Mouse (Mus musculus): ENCODE data around the gene Henmt1. TPM values are rescaled to one million over a fixed set of nuclear protein-coding genes. Genes with fewer than 3 reads are reported as not detected.

The Henmt1 gene
- polyA plus RNA-seq, 1 experiment from 2014 or later: 0.15 TPM

DNA sequence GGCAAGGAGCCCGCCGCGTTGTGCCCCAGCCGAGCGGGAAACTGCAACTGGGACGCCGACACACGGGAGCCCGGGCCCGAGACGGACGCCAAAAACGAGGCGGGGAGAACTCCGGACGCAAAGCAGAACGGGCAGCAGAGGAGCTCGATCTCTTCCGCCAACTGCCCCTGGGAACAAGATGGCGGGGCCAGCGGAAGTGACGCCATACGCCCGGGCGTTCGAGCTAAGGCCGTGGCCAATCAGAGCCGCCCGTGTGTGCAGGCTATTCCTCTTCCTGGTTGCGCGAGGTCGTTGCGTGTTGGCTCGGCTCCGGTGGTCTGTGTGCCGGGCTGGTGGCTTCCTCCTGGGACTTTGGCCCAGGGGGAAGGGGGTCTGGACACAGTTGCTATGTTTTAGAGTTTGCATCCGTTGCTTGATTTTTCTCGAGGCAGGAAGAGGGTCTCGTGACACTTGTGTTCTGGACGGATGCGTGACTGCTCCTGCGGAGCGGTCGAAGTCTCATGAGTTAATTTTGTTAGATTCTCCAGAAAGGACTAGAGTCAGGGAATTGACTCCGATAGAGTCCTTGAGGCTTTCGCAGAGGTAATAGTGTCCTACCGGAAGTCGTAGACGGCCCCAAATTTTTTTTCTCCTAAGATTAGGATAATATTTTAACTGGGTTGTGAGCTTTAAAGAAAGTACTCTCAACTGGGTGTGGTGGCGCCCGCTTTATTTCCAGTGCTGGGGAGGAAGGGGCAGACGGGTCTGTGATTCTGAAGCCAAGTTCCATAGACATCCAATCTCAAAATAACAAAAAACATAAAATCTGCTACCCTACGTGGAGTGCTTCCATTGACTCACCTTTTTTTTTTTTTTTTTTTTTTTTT lies 27.9 kb upstream of the Henmt1 start, which contains the start of gene Prpf38b:
Prpf38b (minus strand) TSS at position 180 of the 866 bp plus-strand sequence.
- WGBS: 2% methylated on average over 53 of the region's 53 CpGs
- peak within 1 kb of the TSS; percentile 100 for H3K27ac ChIP-seq (replicated peaks)
- TF ChIP-seq CTCF (IDR thresholded peaks at IDR 0.05; ENCODE audit: low read depth): 0 out of 2 replicates have a peak, but pooled peaks have one; percentile 1
- TF ChIP-seq EP300 (optimal IDR thresholded peaks at IDR 0.05): no peak
- DNase-seq (ENCODE audit: low spot score) (peak; percentile 97), ATAC-seq (ENCODE audit: low FRiP score, low TSS enrichment) (peak; percentile 99)
- peak within 1 kb of the TSS; percentile 90 for H3K4me3 ChIP-seq (ENCODE audit: low read depth, low read length)
- no peaks in the 10 kb centered on the region for H3K9me3 ChIP-seq (ENCODE audit: control insufficient read depth, low read length)
- peak within 1 kb of the TSS; percentile 93 for H3K4me2 ChIP-seq (replicated peaks; ENCODE audit: low read depth)
- H3K36me3 ChIP-seq (ENCODE audit: control insufficient read depth, insufficient read depth, low read length): no peaks in the 10 kb centered on the region
- H3K9ac ChIP-seq (ENCODE audit: low read length): peak within 1 kb of the TSS; percentile 91
- no peaks in the 10 kb centered on the region for H3K27me3 ChIP-seq (ENCODE audit: control insufficient read depth, insufficient read depth, low read length)
- 0 out of 2 replicates have a peak, but pooled peaks cover 7% of the 10 kb centered on the region for H3K4me1 ChIP-seq (replicated peaks; ENCODE audit: control insufficient read depth, insufficient read depth)

DNA sequence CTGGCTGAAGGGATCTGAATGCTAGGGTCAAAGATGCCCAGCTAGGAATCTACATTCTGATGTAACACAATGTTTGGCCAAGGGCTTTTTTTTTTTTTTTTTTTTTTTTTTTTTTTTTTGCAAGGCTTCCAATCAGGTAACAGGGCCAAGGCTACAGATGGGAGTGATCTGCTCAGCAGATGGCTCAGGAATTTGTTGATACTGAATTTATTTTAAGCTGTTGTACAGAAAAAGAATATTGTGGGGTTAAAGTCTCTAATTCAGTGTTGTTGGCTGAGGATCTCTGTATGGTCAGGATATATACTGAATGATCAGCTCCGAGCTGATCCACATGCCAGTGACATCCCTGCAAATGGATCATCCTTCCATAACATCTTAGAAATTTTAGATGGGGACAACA lies 23.7 kb upstream of the Henmt1 start:
- ATAC-seq (ENCODE audit: low FRiP score, low TSS enrichment) (no peak), DNase-seq (ENCODE audit: low spot score) (no peak)
- TF ChIP-seq EP300 (optimal IDR thresholded peaks at IDR 0.05): no peak
- H3K4me2 ChIP-seq (replicated peaks; ENCODE audit: low read depth): no peak overlapping the region
- H3K36me3 ChIP-seq (ENCODE audit: control insufficient read depth, insufficient read depth, low read length): no peaks in the 10 kb centered on the region
- H3K9me3 ChIP-seq (ENCODE audit: control insufficient read depth, low read length): no peaks in the 10 kb centered on the region
- WGBS: 68% methylated on average over 1 of the region's 1 CpGs
- no peaks in the 10 kb centered on the region for H3K27me3 ChIP-seq (ENCODE audit: control insufficient read depth, insufficient read depth, low read length)
- H3K27ac ChIP-seq (replicated peaks): no peak overlapping the region
- no peaks in the 10 kb centered on the region for H3K4me1 ChIP-seq (replicated peaks; ENCODE audit: control insufficient read depth, insufficient read depth)
- no peak overlapping the region for H3K9ac ChIP-seq (ENCODE audit: low read length)
- no peak overlapping the region for H3K4me3 ChIP-seq (ENCODE audit: low read depth, low read length)

DNA sequence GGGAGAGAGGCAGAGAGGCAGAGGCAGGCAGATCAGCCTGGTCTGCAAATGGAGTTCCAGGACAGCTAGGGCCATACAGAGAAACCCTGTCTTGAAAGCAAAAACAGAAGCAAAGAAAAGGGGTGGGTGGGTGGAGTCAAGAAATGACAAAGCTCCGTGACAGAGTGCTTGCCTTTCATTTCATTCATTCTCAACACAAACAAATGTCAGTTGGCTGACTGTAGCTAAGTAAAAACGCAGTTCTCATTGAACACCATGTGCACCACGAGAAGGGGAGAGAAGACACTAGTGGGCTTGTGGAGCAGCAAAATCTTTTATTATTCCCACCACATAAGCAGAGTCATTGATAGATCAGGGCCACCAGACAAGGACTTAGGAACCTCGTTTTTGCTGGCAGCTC lies 22.8 kb upstream of the Henmt1 start:
- H3K27ac ChIP-seq (replicated peaks): no peak overlapping the region
- 19% methylated on average over 4 of the region's 4 CpGs for WGBS
- H3K4me2 ChIP-seq (replicated peaks; ENCODE audit: low read depth): no peak overlapping the region
- no peaks in the 10 kb centered on the region for H3K9me3 ChIP-seq (ENCODE audit: control insufficient read depth, low read length)
- ATAC-seq (ENCODE audit: low FRiP score, low TSS enrichment): no peak
- H3K4me1 ChIP-seq (replicated peaks; ENCODE audit: control insufficient read depth, insufficient read depth): no peaks in the 10 kb centered on the region
- H3K27me3 ChIP-seq (ENCODE audit: control insufficient read depth, insufficient read depth, low read length): no peaks in the 10 kb centered on the region
- no peak overlapping the region for H3K4me3 ChIP-seq (ENCODE audit: low read depth, low read length)
- no peak for TF ChIP-seq CTCF (IDR thresholded peaks at IDR 0.05; ENCODE audit: low read depth)
- TF ChIP-seq EP300 (optimal IDR thresholded peaks at IDR 0.05): no peak
- H3K9ac ChIP-seq (ENCODE audit: low read length): no peak overlapping the region
- no peaks in the 10 kb centered on the region for H3K36me3 ChIP-seq (ENCODE audit: control insufficient read depth, insufficient read depth, low read length)
- DNase-seq (ENCODE audit: low spot score): no peak

DNA sequence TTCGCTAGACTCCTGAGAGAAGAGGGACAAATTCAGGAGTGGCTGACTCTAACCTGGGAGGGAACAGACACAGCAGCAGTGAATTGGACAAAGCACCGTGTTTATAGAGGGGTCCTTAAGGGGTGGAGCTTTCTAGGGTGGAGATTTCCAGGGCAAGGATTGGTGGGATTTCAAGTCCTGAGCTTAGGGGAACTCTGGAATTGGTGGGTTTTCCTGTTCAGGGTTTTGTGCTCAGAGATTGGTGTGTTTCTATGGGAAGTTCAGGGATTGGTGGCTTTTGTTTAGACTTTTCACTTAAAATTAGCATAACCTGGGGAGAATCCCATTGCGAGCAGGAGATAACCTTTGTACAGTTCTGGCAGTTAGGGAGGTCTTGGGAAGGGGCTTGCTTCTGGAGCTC lies 21.7 kb upstream of the Henmt1 start:
- DNase-seq (ENCODE audit: low spot score) (no peak), ATAC-seq (ENCODE audit: low FRiP score, low TSS enrichment) (no peak)
- H3K4me3 ChIP-seq (ENCODE audit: low read depth, low read length): no peak overlapping the region
- H3K9me3 ChIP-seq (ENCODE audit: control insufficient read depth, low read length): no peaks in the 10 kb centered on the region
- H3K36me3 ChIP-seq (ENCODE audit: control insufficient read depth, insufficient read depth, low read length): no peaks in the 10 kb centered on the region
- no peak overlapping the region for H3K27ac ChIP-seq (replicated peaks)
- TF ChIP-seq CTCF (IDR thresholded peaks at IDR 0.05; ENCODE audit: low read depth): no peak
- no peak for TF ChIP-seq EP300 (optimal IDR thresholded peaks at IDR 0.05)
- no peaks in the 10 kb centered on the region for H3K4me1 ChIP-seq (replicated peaks; ENCODE audit: control insufficient read depth, insufficient read depth)
- no peaks in the 10 kb centered on the region for H3K27me3 ChIP-seq (ENCODE audit: control insufficient read depth, insufficient read depth, low read length)
- H3K4me2 ChIP-seq (replicated peaks; ENCODE audit: low read depth): no peak overlapping the region
- H3K9ac ChIP-seq (ENCODE audit: low read length): no peak overlapping the region
- WGBS: 66% methylated on average over 3 of the region's 3 CpGs

DNA sequence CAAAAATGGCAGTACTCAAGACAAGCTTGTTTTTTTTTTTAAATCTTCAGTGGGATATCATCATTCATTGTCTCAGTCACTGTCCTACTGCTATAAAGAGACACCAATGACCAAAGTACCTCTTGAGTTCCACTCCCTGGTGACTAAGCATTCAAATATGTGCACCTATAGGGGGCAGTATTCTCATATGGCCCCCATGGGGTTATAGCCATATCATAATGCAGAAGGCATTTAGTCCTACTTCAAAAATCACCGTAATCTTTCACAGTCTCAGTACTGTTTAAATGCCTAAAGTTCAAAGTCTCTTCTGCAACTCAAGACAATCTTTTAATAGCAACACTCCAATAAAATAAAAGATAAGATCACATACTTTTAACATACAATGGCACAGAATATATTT lies 20.8 kb upstream of the Henmt1 start:
- 86% methylated on average over 1 of the region's 1 CpGs for WGBS

DNA sequence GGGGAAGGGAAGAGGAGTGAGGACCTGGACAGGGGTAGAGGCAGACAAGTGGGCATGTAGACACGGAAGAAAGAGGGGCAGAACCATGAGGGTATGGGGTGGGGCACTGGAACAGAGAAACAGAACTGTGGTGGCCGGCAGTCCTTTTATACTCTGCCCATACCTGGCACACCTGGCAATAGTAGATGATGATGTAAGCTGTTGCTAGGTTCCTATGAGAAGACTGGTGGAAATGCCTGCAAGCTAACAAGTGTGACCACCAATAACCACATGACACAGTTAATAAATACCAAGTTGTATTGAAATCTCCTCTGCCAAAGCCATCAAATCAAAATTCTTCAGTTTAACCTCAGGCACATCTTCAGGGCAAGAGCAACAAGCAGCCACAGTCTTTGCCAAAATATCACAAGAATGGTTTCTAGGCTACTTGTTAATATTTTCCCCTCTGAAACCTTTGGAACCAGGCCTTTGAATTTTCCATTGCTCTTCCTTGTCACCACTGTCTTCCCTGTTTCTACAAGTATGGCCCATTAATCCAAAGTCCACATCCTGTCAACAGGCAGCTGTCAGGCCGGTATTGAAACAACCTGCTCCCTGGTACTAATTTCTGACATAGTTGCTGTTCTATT lies 19.1 kb upstream of the Henmt1 start:
- Histone ChIP-seq H3K9ac (ENCODE audit: low read length) (no peak overlapping the region), H3K27ac (replicated peaks) (no peak overlapping the region), H3K9me3 (ENCODE audit: control insufficient read depth, low read length) (no peaks in the 10 kb centered on the region), H3K4me3 (ENCODE audit: low read depth, low read length) (no peak overlapping the region), H3K4me2 (replicated peaks; ENCODE audit: low read depth) (no peak overlapping the region), H3K36me3 (ENCODE audit: control insufficient read depth, insufficient read depth, low read length) (no peaks in the 10 kb centered on the region), H3K4me1 (replicated peaks; ENCODE audit: control insufficient read depth, insufficient read depth) (no peaks in the 10 kb centered on the region), H3K27me3 (ENCODE audit: control insufficient read depth, insufficient read depth, low read length) (no peaks in the 10 kb centered on the region)
- 79% methylated on average over 3 of the region's 3 CpGs for WGBS
- no peak for TF ChIP-seq CTCF (IDR thresholded peaks at IDR 0.05; ENCODE audit: low read depth)
- no peak for TF ChIP-seq EP300 (optimal IDR thresholded peaks at IDR 0.05)
- DNase-seq (ENCODE audit: low spot score) (no peak), ATAC-seq (ENCODE audit: low FRiP score, low TSS enrichment) (no peak)

More for the DNA sequence above, 20.8 kb upstream of the Henmt1 start:
- DNase-seq (ENCODE audit: low spot score): no peak
- Histone ChIP-seq H3K27me3 (ENCODE audit: control insufficient read depth, insufficient read depth, low read length) (no peaks in the 10 kb centered on the region), H3K4me3 (ENCODE audit: low read depth, low read length) (no peak overlapping the region), H3K36me3 (ENCODE audit: control insufficient read depth, insufficient read depth, low read length) (no peaks in the 10 kb centered on the region), H3K4me2 (replicated peaks; ENCODE audit: low read depth) (no peak overlapping the region), H3K4me1 (replicated peaks; ENCODE audit: control insufficient read depth, insufficient read depth) (no peaks in the 10 kb centered on the region), H3K9ac (ENCODE audit: low read length) (no peak overlapping the region), H3K9me3 (ENCODE audit: control insufficient read depth, low read length) (no peaks in the 10 kb centered on the region), H3K27ac (replicated peaks) (no peak overlapping the region)
- no peak for ATAC-seq (ENCODE audit: low FRiP score, low TSS enrichment)
- TF ChIP-seq EP300 (optimal IDR thresholded peaks at IDR 0.05): no peak
